Mouse (Mus musculus) CH12F3 (cell line): ENCODE measurements around the gene Sort1.

Experiments used
- in situ Hi-C: fragments of 300-500 bp; cut with MboI; formaldehyde crosslinking; loops from 2 replicates; pipeline ENCODE4 v1.14.3; 2020; ENCODE audit warnings: low sequenced_read_pairs

Gene Sort1

GRCm38 (mm10) chr3:108381945-108382875 is 98.3 kb downstream of the Sort1 start:
- in situ Hi-C loops, result loop anchor here (10.0 kb wide), 1 partner anchor 217 kb away; no protein-coding TSS in a partner anchor

- in situ Hi-C loops, result loop anchor here (10.0 kb wide), 1 partner anchor 219 kb away; no protein-coding TSS in a partner anchor
Measured at GRCm38 (mm10) chr3:108383485-108384354, 99.8 kb downstream of the Sort1 start, which contains the start of gene Psrc1. Psrc1 (plus strand) TSS chr3:108383839.

GRCm38 (mm10) chr3:108384425-108384824 is 100.5 kb downstream of the Sort1 start:
- in situ Hi-C loops, result loop anchor here (10.0 kb wide), 1 partner anchor 220 kb away; no protein-coding TSS in a partner anchor

- in situ Hi-C loops, result loop anchor here (5.0 to 10.0 kb wide), 2 partner anchors 109 to 221 kb away; no protein-coding TSS in a partner anchor
Measured at GRCm38 (mm10) chr3:108386186-108386585, 102.3 kb downstream of the Sort1 start.

GRCm38 (mm10) chr3:108389111-108389545 is 105.2 kb downstream of the Sort1 start:
- in situ Hi-C loops, result loop anchor here (5.0 to 10.0 kb wide), 2 partner anchors 112 to 224 kb away; no protein-coding TSS in a partner anchor

- in situ Hi-C loops, result no loop called here
Measured at GRCm38 (mm10) chr3:108392299-108392698, 108.4 kb downstream of the Sort1 start.

GRCm38 (mm10) chr3:108392793-108393192 is 108.9 kb downstream of the Sort1 start:
- in situ Hi-C loops, result no loop called here

GRCm38 (mm10) chr3:108398281-108398680 is 114.4 kb downstream of the Sort1 start:
- in situ Hi-C loops, result no loop called here

- in situ Hi-C loops, result no loop called here
Measured at GRCm38 (mm10) chr3:108400442-108400841, 116.6 kb downstream of the Sort1 start.

- in situ Hi-C loops, result no loop called here
Measured at GRCm38 (mm10) chr3:108401692-108402527, 118.0 kb downstream of the Sort1 start.

GRCm38 (mm10) chr3:108402528-108402920 is 118.6 kb downstream of the Sort1 start:
- in situ Hi-C loops, result no loop called here

- in situ Hi-C loops, result no loop called here
Measured at GRCm38 (mm10) chr3:108405536-108406305, 121.8 kb downstream of the Sort1 start.

- in situ Hi-C loops, result no loop called here
Measured at GRCm38 (mm10) chr3:108406306-108406885, 122.5 kb downstream of the Sort1 start.

- in situ Hi-C loops, result no loop called here
Measured at GRCm38 (mm10) chr3:108408517-108409008, 124.7 kb downstream of the Sort1 start.

- in situ Hi-C loops, result no loop called here
Measured at GRCm38 (mm10) chr3:108409656-108410358, 125.9 kb downstream of the Sort1 start.

- in situ Hi-C loops, result no loop called here
Measured at GRCm38 (mm10) chr3:108410359-108410714, 126.5 kb downstream of the Sort1 start.
